Mouse (Mus musculus): Measurements from ENCODE around the gene Cabin1. TPM values are rescaled to one million over a fixed set of nuclear protein-coding genes. Genes with fewer than 3 reads are reported as not detected.

The Cabin1 gene
- polyA plus RNA-seq, 1 experiment from 2014 or later: 13.9 TPM

GRCm38 (mm10) chr10:75636084-75636786 lies 127.9 kb downstream of the Cabin1 start:
- Histone ChIP-seq H3K27me3 (ENCODE audit: control insufficient read depth, insufficient read depth, low read length) (no peaks in the 10 kb centered on the region), H3K36me3 (ENCODE audit: control insufficient read depth, insufficient read depth, low read length) (no peaks in the 10 kb centered on the region), H3K4me1 (replicated peaks; ENCODE audit: control insufficient read depth, insufficient read depth) (no peaks in the 10 kb centered on the region), H3K4me3 (ENCODE audit: low read depth, low read length) (no peak overlapping the region), H3K9me3 (ENCODE audit: control insufficient read depth, low read length) (no peaks in the 10 kb centered on the region), H3K9ac (ENCODE audit: low read length) (no peak overlapping the region), H3K4me2 (replicated peaks; ENCODE audit: low read depth) (no peak overlapping the region), H3K27ac (replicated peaks) (no peak overlapping the region)
- no peak for TF ChIP-seq EP300 (optimal IDR thresholded peaks at IDR 0.05)
- no peak for TF ChIP-seq CTCF (IDR thresholded peaks at IDR 0.05; ENCODE audit: low read depth)
- no peak for ATAC-seq (ENCODE audit: low FRiP score, low TSS enrichment)
- DNase-seq (ENCODE audit: low spot score): no peak
- 85% methylated on average over 11 of the region's 12 CpGs for WGBS

GRCm38 (mm10) chr10:75635693-75636055 lies 128.5 kb downstream of the Cabin1 start:
- 11% methylated on average over 9 of the region's 9 CpGs for WGBS

GRCm38 (mm10) chr10:75635019-75635692 lies 129.0 kb downstream of the Cabin1 start:
- Histone ChIP-seq H3K9ac (ENCODE audit: low read length) (no peak overlapping the region), H3K4me1 (replicated peaks; ENCODE audit: control insufficient read depth, insufficient read depth) (no peaks in the 10 kb centered on the region), H3K4me2 (replicated peaks; ENCODE audit: low read depth) (no peak overlapping the region), H3K9me3 (ENCODE audit: control insufficient read depth, low read length) (no peaks in the 10 kb centered on the region), H3K4me3 (ENCODE audit: low read depth, low read length) (no peak overlapping the region), H3K36me3 (ENCODE audit: control insufficient read depth, insufficient read depth, low read length) (no peaks in the 10 kb centered on the region), H3K27ac (replicated peaks) (no peak overlapping the region), H3K27me3 (ENCODE audit: control insufficient read depth, insufficient read depth, low read length) (no peaks in the 10 kb centered on the region)
- no peak for ATAC-seq (ENCODE audit: low FRiP score, low TSS enrichment)
- TF ChIP-seq CTCF (IDR thresholded peaks at IDR 0.05; ENCODE audit: low read depth) (no peak), EP300 (optimal IDR thresholded peaks at IDR 0.05) (no peak)
- DNase-seq (ENCODE audit: low spot score): no peak
- WGBS: 71% methylated on average over 14 of the region's 14 CpGs

More at GRCm38 (mm10) chr10:75635693-75636055, 128.5 kb downstream of the Cabin1 start:
- no peaks in the 10 kb centered on the region for H3K9me3 ChIP-seq (ENCODE audit: control insufficient read depth, low read length)
- no peak overlapping the region for H3K4me3 ChIP-seq (ENCODE audit: low read depth, low read length)
- TF ChIP-seq EP300 (optimal IDR thresholded peaks at IDR 0.05): no peak
- peak; percentile 94 for TF ChIP-seq CTCF (IDR thresholded peaks at IDR 0.05; ENCODE audit: low read depth)
- no peaks in the 10 kb centered on the region for H3K36me3 ChIP-seq (ENCODE audit: control insufficient read depth, insufficient read depth, low read length)
- no peak overlapping the region for H3K27ac ChIP-seq (replicated peaks)
- H3K27me3 ChIP-seq (ENCODE audit: control insufficient read depth, insufficient read depth, low read length): no peaks in the 10 kb centered on the region
- ATAC-seq (ENCODE audit: low FRiP score, low TSS enrichment) (no peak; the same call in 1 of the 2 replicates), DNase-seq (ENCODE audit: low spot score) (peak; percentile 68)
- no peaks in the 10 kb centered on the region for H3K4me1 ChIP-seq (replicated peaks; ENCODE audit: control insufficient read depth, insufficient read depth)
- H3K9ac ChIP-seq (ENCODE audit: low read length): no peak overlapping the region
- H3K4me2 ChIP-seq (replicated peaks; ENCODE audit: low read depth): no peak overlapping the region

GRCm38 (mm10) chr10:75634610-75635009 lies 129.5 kb downstream of the Cabin1 start:
- TF ChIP-seq CTCF (IDR thresholded peaks at IDR 0.05; ENCODE audit: low read depth) (no peak), EP300 (optimal IDR thresholded peaks at IDR 0.05) (no peak)
- WGBS: 94% methylated on average over 8 of the region's 8 CpGs
- Histone ChIP-seq H3K9ac (ENCODE audit: low read length) (no peak overlapping the region), H3K9me3 (ENCODE audit: control insufficient read depth, low read length) (no peaks in the 10 kb centered on the region), H3K4me3 (ENCODE audit: low read depth, low read length) (no peak overlapping the region), H3K27ac (replicated peaks) (no peak overlapping the region), H3K4me2 (replicated peaks; ENCODE audit: low read depth) (no peak overlapping the region), H3K27me3 (ENCODE audit: control insufficient read depth, insufficient read depth, low read length) (no peaks in the 10 kb centered on the region), H3K4me1 (replicated peaks; ENCODE audit: control insufficient read depth, insufficient read depth) (no peaks in the 10 kb centered on the region), H3K36me3 (ENCODE audit: control insufficient read depth, insufficient read depth, low read length) (no peaks in the 10 kb centered on the region)
- ATAC-seq (ENCODE audit: low FRiP score, low TSS enrichment) (no peak), DNase-seq (ENCODE audit: low spot score) (no peak)

- H3K27ac ChIP-seq (replicated peaks): peak overlapping the region; percentile 45; the same call in 1 of the 2 replicates
- no peaks in the 10 kb centered on the region for H3K9me3 ChIP-seq (ENCODE audit: control insufficient read depth, low read length)
- 76% methylated on average over 11 of the region's 14 CpGs for WGBS
- TF ChIP-seq CTCF (IDR thresholded peaks at IDR 0.05; ENCODE audit: low read depth) (no peak), EP300 (optimal IDR thresholded peaks at IDR 0.05) (no peak)
- no peaks in the 10 kb centered on the region for H3K4me1 ChIP-seq (replicated peaks; ENCODE audit: control insufficient read depth, insufficient read depth)
- H3K4me2 ChIP-seq (replicated peaks; ENCODE audit: low read depth): no peak overlapping the region
- no peak overlapping the region for H3K9ac ChIP-seq (ENCODE audit: low read length)
- no peak for ATAC-seq (ENCODE audit: low FRiP score, low TSS enrichment)
- H3K36me3 ChIP-seq (ENCODE audit: control insufficient read depth, insufficient read depth, low read length): no peaks in the 10 kb centered on the region
- H3K4me3 ChIP-seq (ENCODE audit: low read depth, low read length): no peak overlapping the region
- DNase-seq (ENCODE audit: low spot score): no peak
- H3K27me3 ChIP-seq (ENCODE audit: control insufficient read depth, insufficient read depth, low read length): no peaks in the 10 kb centered on the region
These were observed 130.5 kb downstream of the Cabin1 start for GRCm38 (mm10) chr10:75633576-75634139.

- H3K4me2 ChIP-seq (replicated peaks; ENCODE audit: low read depth): no peak overlapping the region
- peak overlapping the region; percentile 76 for H3K27ac ChIP-seq (replicated peaks)
- no peaks in the 10 kb centered on the region for H3K27me3 ChIP-seq (ENCODE audit: control insufficient read depth, insufficient read depth, low read length)
- H3K9me3 ChIP-seq (ENCODE audit: control insufficient read depth, low read length): no peaks in the 10 kb centered on the region
- DNase-seq (ENCODE audit: low spot score) (no peak), ATAC-seq (ENCODE audit: low FRiP score, low TSS enrichment) (peak; percentile 81)
- no peak for TF ChIP-seq EP300 (optimal IDR thresholded peaks at IDR 0.05)
- no peak for TF ChIP-seq CTCF (IDR thresholded peaks at IDR 0.05; ENCODE audit: low read depth)
- 50% methylated on average over 5 of the region's 5 CpGs for WGBS
- H3K36me3 ChIP-seq (ENCODE audit: control insufficient read depth, insufficient read depth, low read length): no peaks in the 10 kb centered on the region
- no peaks in the 10 kb centered on the region for H3K4me1 ChIP-seq (replicated peaks; ENCODE audit: control insufficient read depth, insufficient read depth)
- no peak overlapping the region for H3K4me3 ChIP-seq (ENCODE audit: low read depth, low read length)
- H3K9ac ChIP-seq (ENCODE audit: low read length): no peak overlapping the region
These were observed 131.1 kb downstream of the Cabin1 start for GRCm38 (mm10) chr10:75633048-75633447.

Data from stomach, postnatal 0 days (tissue).